Mouse (Mus musculus) G1E (cell line): Measurements from ENCODE around the gene Neb.

Source experiments
- CTCF ChIP-seq: IDR thresholded peaks from 2 replicates; pipeline ENCODE4 v1.5.1; 2012; ENCODE audit warnings: low read depth, low read length, inconsistent platforms, mixed read lengths
- POLR2AphosphoS5 ChIP-seq: IDR thresholded peaks from 2 replicates; pipeline ENCODE4 v1.6.1; 2012; ENCODE audit warnings: low read depth, low read length, inconsistent platforms; ENCODE audit not compliant: insufficient replicate concordance
- TAL1 ChIP-seq: conservative IDR thresholded peaks from 2 replicates; pipeline ENCODE4 v1.6.1; 2012; ENCODE audit warnings: low read depth, low read length, inconsistent platforms, mixed read lengths

DNA sequence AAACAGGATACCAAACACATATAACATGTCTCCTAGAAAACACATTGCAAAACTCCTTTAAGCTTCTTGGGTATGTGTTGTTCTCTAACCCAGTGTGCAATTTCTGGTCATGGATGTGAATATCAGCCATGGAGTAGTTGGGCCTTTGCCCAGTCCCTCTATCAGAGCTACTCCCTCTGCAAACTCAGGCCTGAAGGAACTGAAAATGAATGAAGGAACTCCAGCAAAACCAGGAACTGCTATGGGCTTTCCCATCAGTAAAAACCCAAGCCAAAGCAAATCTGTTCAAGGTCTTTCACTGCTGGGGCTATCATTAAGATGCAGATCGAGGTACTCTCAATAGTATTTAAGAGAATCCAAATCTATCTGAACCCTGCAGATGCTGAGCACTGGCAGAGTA, 90.8 kb downstream of the Neb start:
- no peak for TF ChIP-seq POLR2AphosphoS5
- no peak for TF ChIP-seq CTCF
- TF ChIP-seq TAL1, result no peak
